Mouse (Mus musculus) spleen, adult 2 months (tissue): ENCODE results near the gene Med10.

Source experiments
- CTCF ChIP-seq: fragments of 200-500 bp; IDR thresholded peaks from 2 replicates; pipeline ENCODE4 v1.5.1; 2011; ENCODE audit warnings: mild to moderate bottlenecking, inconsistent platforms; ENCODE audit not compliant: insufficient read depth, insufficient read length, insufficient replicate concordance; ENCODE audit errors: extremely low read depth
- POLR2A ChIP-seq: fragments of 200-500 bp; IDR thresholded peaks from 2 replicates; pipeline ENCODE4 v1.6.1; 2011; ENCODE audit warnings: low read depth, low read length, inconsistent platforms

GRCm38 (mm10) chr13:69788704-69789103 lies 13.5 kb upstream of the Med10 start:
- TF ChIP-seq POLR2A = no peak
- no peak for TF ChIP-seq CTCF
